Mouse (Mus musculus) neural tube, embryonic 14.5 days (tissue): ENCODE measurements around the gene Ccng2. TPM values are rescaled to one million over a fixed set of nuclear protein-coding genes. Genes with fewer than 3 reads are reported as not detected.

Experiments used
- ATAC-seq: fragments of 200-750 bp; cut with Nextera tagmentation; 2 replicates; pipeline ENCODE4 v1.8.0; 2017; ENCODE audit warnings: low read depth, mild to moderate bottlenecking, moderate TSS enrichment, moderate library complexity
- H3K27ac ChIP-seq: fragments of 300-500 bp; sonication (generic); 2 replicates; pipeline ENCODE4 v1.5.1; 2014; ENCODE audit warnings: low read depth, mild to moderate bottlenecking, control low read depth, low read length, moderate library complexity, mixed read lengths
- H3K27me3 ChIP-seq: fragments of 300-500 bp; sonication (generic); 2 replicates; pipeline ENCODE4 v1.6.1; 2014; ENCODE audit warnings: low read length; ENCODE audit not compliant: control insufficient read depth, insufficient read depth
- H3K36me3 ChIP-seq: fragments of 300-500 bp; sonication (generic); 2 replicates; pipeline ENCODE4 v1.6.1; 2014; ENCODE audit warnings: low read length, mixed read lengths; ENCODE audit not compliant: control insufficient read depth, insufficient read depth
- H3K4me1 ChIP-seq: fragments of 300-500 bp; sonication (generic); 2 replicates; pipeline ENCODE4 v1.6.1; 2014; ENCODE audit warnings: low read length; ENCODE audit not compliant: control insufficient read depth, insufficient read depth
- H3K4me2 ChIP-seq: fragments of 300-500 bp; sonication (generic); 2 replicates; pipeline ENCODE4 v1.6.1; 2014; ENCODE audit warnings: mild to moderate bottlenecking, low read depth, low read length, control low read depth
- H3K4me3 ChIP-seq: fragments of 300-500 bp; sonication (generic); 2 replicates; pipeline ENCODE4 v1.5.1; 2014; ENCODE audit warnings: low read depth, low read length, control low read depth, mixed read lengths
- H3K9ac ChIP-seq: fragments of 300-500 bp; sonication (generic); replicated peaks from 2 replicates; pipeline ENCODE4 v1.6.1; 2014; ENCODE audit warnings: low read depth, mild to moderate bottlenecking, control low read depth, low read length, mixed read lengths
- H3K9me3 ChIP-seq: fragments of 300-500 bp; sonication (generic); 2 replicates; pipeline ENCODE4 v1.6.1; 2016; ENCODE audit warnings: low read length; ENCODE audit not compliant: control insufficient read depth
- WGBS: fragments of 180-500 bp; shearing (Covaris S2); extraction: QIAGEN DNeasy Blood & Tissue Kit; methylation state at CpG from one replicate; pipeline ENCODE4 v1.1.7; 2014; 5-methylcytosine and 5-hydroxymethylcytosine counted together
- polyA plus RNA-seq: library from polyadenylated mRNA; unstranded; fragments of >200 nt; fragmentation: Nextera tagmentation; extraction: Ambion mirVana; gene quantifications from 2 replicates; pipeline ENCODE4 v1.2.1, GENCODE M21; 2014

Ccng2 gene
- polyA plus RNA-seq, 1 experiment from 2014 or later = 72.6 TPM

GRCm38 (mm10) chr5:93234605-93235004 lies 32.5 kb upstream of the Ccng2 start:
- WGBS = 93% methylated on average over 2 of the region's 2 CpGs
- no peaks in the 10 kb centered on the region for H3K9me3 ChIP-seq
- H3K9ac ChIP-seq = no peak overlapping the region
- H3K4me2 ChIP-seq = no peak overlapping the region
- no peak for ATAC-seq
- no peak overlapping the region for H3K4me3 ChIP-seq
- no peaks in the 10 kb centered on the region for H3K27me3 ChIP-seq
- H3K27ac ChIP-seq = no peak overlapping the region
- H3K4me1 ChIP-seq = no peaks in the 10 kb centered on the region
- H3K36me3 ChIP-seq = no peaks in the 10 kb centered on the region

GRCm38 (mm10) chr5:93235888-93236287 lies 31.2 kb upstream of the Ccng2 start:
- no peak overlapping the region for H3K27ac ChIP-seq
- no peaks in the 10 kb centered on the region for H3K36me3 ChIP-seq
- no peak overlapping the region for H3K4me3 ChIP-seq
- H3K4me1 ChIP-seq = no peaks in the 10 kb centered on the region
- no peak overlapping the region for H3K4me2 ChIP-seq
- no peak overlapping the region for H3K9ac ChIP-seq
- H3K27me3 ChIP-seq = no peaks in the 10 kb centered on the region
- no peak for ATAC-seq
- H3K9me3 ChIP-seq = no peaks in the 10 kb centered on the region
- WGBS = 73% methylated on average over 3 of the region's 3 CpGs

GRCm38 (mm10) chr5:93236541-93236940 lies 30.5 kb upstream of the Ccng2 start:
- H3K9me3 ChIP-seq = no peaks in the 10 kb centered on the region
- H3K27ac ChIP-seq = no peak overlapping the region
- H3K4me1 ChIP-seq = no peaks in the 10 kb centered on the region
- H3K4me2 ChIP-seq = no peak overlapping the region
- no peak overlapping the region for H3K4me3 ChIP-seq
- H3K9ac ChIP-seq = no peak overlapping the region
- ATAC-seq = no peak
- 88% methylated on average over 4 of the region's 4 CpGs for WGBS
- H3K36me3 ChIP-seq = no peaks in the 10 kb centered on the region
- no peaks in the 10 kb centered on the region for H3K27me3 ChIP-seq

- no peaks in the 10 kb centered on the region for H3K4me1 ChIP-seq
- 86% methylated on average over 8 of the region's 8 CpGs for WGBS
- no peaks in the 10 kb centered on the region for H3K36me3 ChIP-seq
- H3K27ac ChIP-seq = no peak overlapping the region
- no peak overlapping the region for H3K4me3 ChIP-seq
- no peaks in the 10 kb centered on the region for H3K27me3 ChIP-seq
- H3K9ac ChIP-seq = no peak overlapping the region
- no peaks in the 10 kb centered on the region for H3K9me3 ChIP-seq
- ATAC-seq = no peak
- no peak overlapping the region for H3K4me2 ChIP-seq
Observed at GRCm38 (mm10) chr5:93239590-93240544, 27.2 kb upstream of the Ccng2 start.

- H3K27me3 ChIP-seq = no peaks in the 10 kb centered on the region
- no peaks in the 10 kb centered on the region for H3K36me3 ChIP-seq
- WGBS = 47% methylated on average over 2 of the region's 2 CpGs
- no peaks in the 10 kb centered on the region for H3K4me1 ChIP-seq
- H3K9me3 ChIP-seq = no peaks in the 10 kb centered on the region
- no peak overlapping the region for H3K27ac ChIP-seq
- ATAC-seq = no peak
- H3K4me3 ChIP-seq = no peak overlapping the region
- no peak overlapping the region for H3K4me2 ChIP-seq
- no peak overlapping the region for H3K9ac ChIP-seq
Observed at GRCm38 (mm10) chr5:93245280-93245679, 21.8 kb upstream of the Ccng2 start.

- Histone ChIP-seq H3K27ac (no peak overlapping the region), H3K27me3 (no peaks in the 10 kb centered on the region), H3K4me1 (no peaks in the 10 kb centered on the region), H3K4me2 (no peak overlapping the region), H3K9me3 (no peaks in the 10 kb centered on the region), H3K9ac (no peak overlapping the region), H3K4me3 (no peak overlapping the region), H3K36me3 (no peaks in the 10 kb centered on the region)
- 82% methylated on average over 6 of the region's 6 CpGs for WGBS
- ATAC-seq = no peak
Observed at GRCm38 (mm10) chr5:93249940-93250578, 17.0 kb upstream of the Ccng2 start.

- Histone ChIP-seq H3K27ac (no peak overlapping the region), H3K27me3 (no peaks in the 10 kb centered on the region), H3K4me1 (no peaks in the 10 kb centered on the region), H3K9ac (no peak overlapping the region), H3K4me3 (no peak overlapping the region), H3K4me2 (no peak overlapping the region), H3K36me3 (no peaks in the 10 kb centered on the region), H3K9me3 (no peaks in the 10 kb centered on the region)
- ATAC-seq = no peak
- 88% methylated on average over 12 of the region's 12 CpGs for WGBS
Observed at GRCm38 (mm10) chr5:93251001-93251760, 15.9 kb upstream of the Ccng2 start.

- Histone ChIP-seq H3K9ac (no peak overlapping the region), H3K4me1 (no peaks in the 10 kb centered on the region), H3K4me3 (no peak overlapping the region), H3K36me3 (no peaks in the 10 kb centered on the region), H3K27ac (no peak overlapping the region), H3K4me2 (no peak overlapping the region), H3K9me3 (no peaks in the 10 kb centered on the region), H3K27me3 (no peaks in the 10 kb centered on the region)
- 87% methylated on average over 5 of the region's 5 CpGs for WGBS
- no peak for ATAC-seq
Observed at GRCm38 (mm10) chr5:93255759-93256265, 11.2 kb upstream of the Ccng2 start.
